Mouse (Mus musculus) large intestine, adult 2 months (tissue): Measurements from ENCODE around the gene Gli3. TPM values are rescaled to one million over a fixed set of nuclear protein-coding genes. Genes with fewer than 3 reads are reported as not detected.

Experiments used
- DNase-seq: peaks from one replicate; pipeline ENCODE4 v3.0.0-alpha.2; 2012; ENCODE audit warnings: low read depth, low spot score
- WGBS: fragments of 180-500 bp; shearing (Covaris S2); methylation state at CpG from one replicate; pipeline ENCODE4 v1.1.7; 2018; 5-methylcytosine and 5-hydroxymethylcytosine counted together
- polyA plus RNA-seq: library from polyadenylated mRNA; depleted of rRNA; stranded (reverse); fragments of >200 nt; gene quantifications from 2 replicates; pipeline ENCODE4 v1.2.3, GENCODE M21; 2012

Gene Gli3
- polyA plus RNA-seq, 1 experiment: 0.78 TPM

- DNase-seq: no peak
- WGBS: 70% methylated on average over 14 of the region's 14 CpGs
Observed at GRCm38 (mm10) chr13:15486033-15486891, 23.2 kb downstream of the Gli3 start.

DNA sequence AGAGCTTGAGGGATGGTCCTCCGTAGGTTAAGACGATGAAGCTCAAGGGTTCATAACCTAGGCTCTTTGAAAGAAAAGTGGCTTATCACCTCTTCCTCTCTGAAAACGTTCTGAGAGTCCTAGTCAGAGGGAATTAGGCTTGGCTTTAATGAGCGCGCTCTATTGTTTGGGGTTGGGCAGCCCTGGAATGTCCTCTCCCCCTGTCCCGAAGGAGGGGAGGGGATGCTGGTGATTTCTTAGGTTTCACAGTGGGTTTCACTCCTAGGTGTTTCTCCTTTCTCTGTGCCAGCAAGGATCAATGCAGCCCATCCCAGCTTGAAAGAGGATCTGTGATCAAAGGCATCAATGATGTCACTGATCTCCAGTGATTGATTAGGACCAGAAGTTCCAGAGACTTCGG is 24.3 kb downstream of the Gli3 start:
- WGBS: 55% methylated on average over 7 of the region's 7 CpGs
- no peak for DNase-seq

- WGBS: 83% methylated on average over 1 of the region's 1 CpGs
- DNase-seq: no peak
Observed at GRCm38 (mm10) chr13:15488065-15488464, 25.0 kb downstream of the Gli3 start.

- WGBS: 82% methylated on average over 4 of the region's 4 CpGs
- no peak for DNase-seq
Observed at GRCm38 (mm10) chr13:15495820-15496219, 32.8 kb downstream of the Gli3 start.

GRCm38 (mm10) chr13:15498338-15498737 is 35.3 kb downstream of the Gli3 start:
- WGBS: 66% methylated on average over 4 of the region's 4 CpGs
- DNase-seq: no peak

DNA sequence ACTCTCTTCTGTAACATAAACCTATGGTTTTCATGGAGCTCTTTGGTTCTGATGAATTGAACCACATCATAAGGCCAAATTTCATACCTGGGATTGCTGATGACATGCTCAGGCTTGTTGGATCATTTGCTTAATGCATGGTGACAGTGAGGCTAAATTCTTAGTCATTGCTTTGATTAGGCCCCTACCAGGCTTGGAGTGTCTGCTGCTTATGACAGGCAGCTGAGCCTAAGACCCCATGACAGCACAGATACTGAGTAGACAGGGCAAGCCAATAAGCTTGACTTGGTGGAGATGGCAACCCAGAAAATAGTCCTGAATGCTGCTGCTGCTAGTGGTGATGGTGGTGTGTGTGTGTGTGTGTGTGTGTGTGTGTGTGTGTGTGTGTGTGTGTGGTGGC is 47.9 kb downstream of the Gli3 start:
- no peak for DNase-seq

DNA sequence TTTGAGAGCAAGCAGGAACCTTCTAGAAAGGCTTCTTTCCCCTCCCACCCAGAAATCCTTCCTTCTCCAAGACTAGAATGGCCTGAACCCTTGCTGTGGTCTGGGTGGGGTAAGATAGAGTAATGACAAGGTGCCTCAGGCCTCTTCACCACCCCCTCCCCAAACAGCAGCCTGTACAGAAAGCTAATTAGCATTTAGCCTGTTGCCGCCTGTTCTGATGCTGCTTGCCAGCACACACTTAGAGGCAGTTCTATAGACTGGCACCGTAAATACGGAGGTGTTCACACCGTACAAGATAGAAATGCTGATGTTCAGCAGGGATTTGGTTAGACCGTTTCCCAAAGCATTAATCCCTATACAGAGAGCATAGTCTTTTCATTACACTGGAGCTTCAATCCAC is 50.1 kb downstream of the Gli3 start:
- no peak for DNase-seq
- WGBS: 93% methylated on average over 5 of the region's 5 CpGs

DNA sequence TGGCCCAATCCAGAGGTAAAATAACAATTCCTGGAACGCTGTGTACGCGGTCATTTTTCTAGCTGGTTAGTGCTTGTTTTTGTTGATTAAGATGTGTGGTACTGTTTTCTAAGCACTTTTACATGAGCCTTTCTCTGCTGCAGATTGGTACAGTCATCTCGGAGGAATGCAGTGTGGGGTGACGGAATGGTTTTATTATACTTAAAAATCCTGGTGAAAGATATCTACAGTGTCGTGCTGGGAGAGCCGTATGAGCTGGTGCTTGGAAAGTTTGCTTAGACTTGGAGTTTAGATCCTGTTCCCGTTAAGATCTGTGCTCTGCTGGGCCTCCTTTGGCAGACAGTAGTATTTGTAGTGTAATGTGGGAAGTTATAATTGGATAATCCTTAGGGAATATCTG is 51.0 kb downstream of the Gli3 start:
- WGBS: 52% methylated on average over 8 of the region's 8 CpGs
- DNase-seq: no peak

DNA sequence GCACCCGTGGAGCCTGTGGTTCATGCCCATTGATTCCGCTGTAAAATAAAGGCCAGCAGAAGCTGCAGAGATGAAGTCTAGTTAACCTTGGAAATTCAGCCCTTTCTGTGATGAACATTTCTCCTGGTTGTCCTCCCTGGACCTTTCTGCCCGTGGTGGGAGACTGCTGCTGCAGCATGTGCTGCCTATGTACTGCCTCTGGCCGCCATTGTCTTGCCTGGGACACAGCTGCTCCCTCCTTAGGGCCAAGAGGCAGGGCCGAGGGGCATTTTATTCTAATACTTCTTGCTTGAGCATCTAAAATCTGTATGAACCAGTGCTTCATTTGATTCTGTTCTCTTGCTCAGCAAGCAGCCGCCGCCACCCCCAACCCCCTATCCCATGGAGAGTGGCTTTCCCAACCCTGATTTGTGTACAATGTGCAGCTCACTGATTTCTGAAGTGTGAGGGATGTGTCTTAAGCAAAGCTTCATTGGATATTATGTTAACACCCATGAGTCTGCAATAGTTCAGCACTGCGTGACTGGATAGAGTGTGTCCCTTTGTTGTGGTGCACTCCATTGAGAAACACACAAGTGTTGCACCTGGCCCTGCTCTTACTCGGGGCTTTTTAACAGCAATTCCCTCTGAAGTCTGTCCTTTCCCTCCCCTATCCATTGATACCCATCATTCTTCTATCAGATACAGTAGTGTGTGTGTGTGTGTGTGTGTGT is 54.2 kb downstream of the Gli3 start:
- WGBS: 80% methylated on average over 9 of the region's 9 CpGs
- no peak for DNase-seq

DNA sequence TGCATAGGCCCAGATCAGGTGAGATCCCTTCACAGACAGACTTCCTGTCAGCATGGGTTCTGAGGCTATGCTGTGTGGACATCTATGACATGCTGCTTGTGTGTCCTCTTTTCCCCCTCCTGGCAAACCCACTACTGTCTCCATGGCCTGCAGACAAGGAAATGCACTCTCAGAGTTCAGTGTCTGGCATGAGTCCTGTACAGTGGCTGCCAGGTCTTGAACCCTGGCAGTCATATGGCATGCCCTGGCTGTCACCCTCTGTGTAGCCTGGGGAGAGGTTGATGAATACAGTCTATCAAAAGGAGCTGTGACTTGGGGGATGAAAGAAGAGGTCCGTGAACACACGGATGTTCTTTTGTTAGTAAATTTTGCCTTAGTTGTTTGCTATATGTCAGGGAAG is 57.3 kb downstream of the Gli3 start:
- DNase-seq: no peak
- WGBS: 70% methylated on average over 2 of the region's 2 CpGs

DNA sequence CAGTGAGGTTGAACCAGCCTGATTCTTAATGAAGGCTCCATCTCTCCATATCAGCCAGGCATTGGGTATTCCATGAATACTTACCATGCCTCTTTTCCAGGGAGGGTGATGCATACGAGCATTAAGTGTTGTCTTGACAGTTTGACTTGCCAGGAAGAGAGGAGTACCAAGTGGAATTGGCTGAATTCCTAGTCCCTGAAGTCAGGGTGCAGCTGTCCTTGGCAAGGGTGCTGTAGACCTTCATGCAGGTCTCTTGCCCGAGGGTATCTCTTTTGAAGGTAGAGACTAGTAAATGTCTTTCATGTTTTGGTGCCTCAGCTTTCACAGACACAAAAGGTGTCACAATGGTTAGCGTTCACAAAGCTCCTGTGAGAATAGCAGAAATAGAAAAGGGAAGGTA is 59.1 kb downstream of the Gli3 start:
- 71% methylated on average over 3 of the region's 3 CpGs for WGBS
- no peak for DNase-seq

DNA sequence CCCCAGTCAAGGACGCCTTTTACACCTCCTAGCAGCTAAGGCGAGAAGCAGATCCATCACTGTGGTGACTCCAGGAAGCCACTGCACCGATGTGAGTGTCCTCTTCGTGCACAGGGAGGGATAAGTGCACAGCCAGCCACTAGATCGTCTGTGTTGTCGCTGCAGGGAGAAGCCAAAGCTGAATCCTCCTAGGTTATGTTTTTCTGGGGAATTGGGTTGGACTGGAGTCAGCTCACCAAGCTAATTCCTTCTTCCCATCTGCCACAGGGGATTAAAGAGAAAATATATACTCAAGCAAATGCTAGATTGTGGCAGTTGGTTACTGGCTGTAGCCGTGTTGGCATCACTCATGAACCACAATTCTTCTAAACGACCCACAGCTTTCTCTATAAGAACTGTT is 61.2 kb downstream of the Gli3 start:
- WGBS: 76% methylated on average over 8 of the region's 8 CpGs
- no peak for DNase-seq

DNA sequence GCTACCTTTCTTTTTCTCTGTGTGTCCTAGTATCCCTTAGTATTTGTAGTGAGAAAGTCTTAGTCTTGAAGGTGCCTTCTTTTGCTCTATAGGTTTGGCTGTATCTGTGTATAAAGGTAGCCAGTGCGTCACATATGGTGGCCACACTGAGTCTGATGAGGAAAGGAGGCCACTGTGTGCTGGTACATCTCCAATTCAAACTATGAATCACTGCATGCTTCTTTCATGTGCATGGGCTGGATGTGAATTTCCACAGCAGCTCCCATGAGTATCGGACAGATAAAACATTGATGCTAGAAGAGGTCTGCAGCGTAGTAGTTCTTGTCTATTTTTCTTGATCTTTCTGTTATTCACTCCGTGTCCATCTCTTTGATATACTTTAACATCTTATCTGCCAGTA is 63.7 kb downstream of the Gli3 start:
- DNase-seq: no peak
- 93% methylated on average over 4 of the region's 4 CpGs for WGBS

- DNase-seq: no peak
- WGBS: 67% methylated on average over 3 of the region's 3 CpGs
Observed at GRCm38 (mm10) chr13:15531568-15531967, 68.5 kb downstream of the Gli3 start.

DNA sequence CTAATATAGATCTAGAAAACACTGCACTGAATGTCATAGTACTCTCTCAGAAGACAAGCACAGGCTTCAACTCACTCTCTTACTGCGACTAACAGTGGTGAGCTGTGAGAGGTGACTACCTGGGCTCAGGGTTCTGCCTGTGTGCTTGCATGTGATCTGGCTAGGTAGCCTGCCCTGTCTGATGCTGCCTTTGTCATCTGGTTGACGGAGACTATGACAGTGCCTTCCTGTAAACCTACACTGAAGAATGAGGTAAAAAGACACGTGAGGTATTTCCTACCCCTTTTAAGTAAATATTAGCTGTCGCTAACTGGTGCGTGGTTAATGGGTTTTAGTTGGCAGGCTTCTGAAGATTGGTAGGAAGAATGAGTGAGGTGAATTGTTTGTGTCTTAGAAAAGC is 74.2 kb downstream of the Gli3 start:
- DNase-seq: no peak
- 29% methylated on average over 5 of the region's 5 CpGs for WGBS

DNA sequence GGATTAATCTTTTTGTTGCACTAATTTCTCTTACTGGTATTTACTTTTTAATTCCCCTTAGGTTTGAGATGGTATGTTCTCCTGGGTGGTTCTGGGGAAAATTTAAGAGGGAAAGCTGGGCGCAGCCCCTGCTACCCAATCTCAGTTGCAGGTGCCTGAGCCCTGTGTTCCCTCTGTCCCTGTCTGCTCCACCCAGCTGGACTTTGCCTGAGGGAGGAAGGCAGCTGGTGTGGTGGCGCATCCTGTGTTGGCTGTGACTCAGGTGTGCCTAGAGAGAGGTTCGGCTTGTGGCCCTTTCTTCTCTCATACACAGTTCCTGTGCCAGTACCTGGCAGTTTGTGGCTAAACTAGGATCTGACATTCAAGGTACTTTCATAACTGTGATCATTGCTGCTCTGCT is 74.6 kb downstream of the Gli3 start:
- 30% methylated on average over 3 of the region's 3 CpGs for WGBS
- DNase-seq: peak; percentile 31

- DNase-seq: no peak
- WGBS: 40% methylated on average over 2 of the region's 2 CpGs
Observed at GRCm38 (mm10) chr13:15538389-15538788, 75.4 kb downstream of the Gli3 start.

DNA sequence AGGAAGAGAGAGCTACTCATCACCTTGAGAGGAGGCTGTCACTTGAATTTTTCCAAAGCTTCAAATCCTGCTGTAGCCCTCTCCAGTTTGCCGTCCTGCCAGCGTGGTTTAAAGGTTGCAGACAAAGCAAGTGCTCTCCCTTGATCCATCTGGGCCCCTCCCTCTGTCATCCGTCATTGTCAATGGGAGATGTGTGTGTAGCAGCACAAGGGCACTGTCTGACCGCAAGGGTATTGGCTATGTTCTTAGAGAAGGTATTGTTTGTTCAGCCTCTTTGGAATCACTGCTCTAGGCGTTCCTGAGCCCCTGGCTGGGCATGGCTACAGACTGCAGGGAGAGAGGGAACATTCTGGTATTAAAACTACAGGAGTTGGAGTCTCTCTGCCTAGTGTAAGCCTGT is 79.0 kb downstream of the Gli3 start:
- 58% methylated on average over 5 of the region's 5 CpGs for WGBS
- no peak for DNase-seq

DNA sequence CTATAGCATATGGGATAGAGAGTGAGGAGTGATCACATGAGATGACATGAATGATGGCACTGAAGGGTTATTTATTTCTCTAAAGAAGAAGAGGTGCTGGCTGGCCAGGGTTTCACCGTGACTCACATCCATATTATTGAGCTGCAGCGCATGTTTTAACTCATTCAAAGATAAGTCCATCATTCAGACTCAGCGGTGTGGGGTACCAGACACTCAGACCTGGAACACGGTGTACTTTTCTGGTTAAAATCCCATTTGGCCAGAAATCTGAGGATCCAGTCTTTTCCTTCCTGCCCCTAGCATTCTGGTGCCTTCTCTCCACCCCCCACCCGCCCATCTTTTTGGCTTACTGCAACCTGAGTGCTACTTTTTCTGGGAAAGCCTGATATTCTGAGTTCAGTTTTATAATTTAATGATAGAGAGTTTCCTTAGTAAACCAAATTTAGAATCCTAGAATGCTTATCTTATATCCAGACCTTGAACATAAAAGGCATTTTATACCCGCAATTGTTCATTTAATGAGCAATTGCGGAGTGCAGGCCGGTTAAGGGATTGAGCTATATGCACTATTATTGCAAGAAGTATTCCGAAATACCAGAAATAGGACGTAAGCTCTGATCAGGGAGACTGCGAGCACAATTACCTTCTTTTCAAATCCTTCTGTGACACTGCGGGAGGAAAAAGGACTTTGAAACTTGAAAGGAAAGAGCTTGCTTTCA is 80.3 kb downstream of the Gli3 start:
- 69% methylated on average over 12 of the region's 12 CpGs for WGBS
- DNase-seq: no peak

DNA sequence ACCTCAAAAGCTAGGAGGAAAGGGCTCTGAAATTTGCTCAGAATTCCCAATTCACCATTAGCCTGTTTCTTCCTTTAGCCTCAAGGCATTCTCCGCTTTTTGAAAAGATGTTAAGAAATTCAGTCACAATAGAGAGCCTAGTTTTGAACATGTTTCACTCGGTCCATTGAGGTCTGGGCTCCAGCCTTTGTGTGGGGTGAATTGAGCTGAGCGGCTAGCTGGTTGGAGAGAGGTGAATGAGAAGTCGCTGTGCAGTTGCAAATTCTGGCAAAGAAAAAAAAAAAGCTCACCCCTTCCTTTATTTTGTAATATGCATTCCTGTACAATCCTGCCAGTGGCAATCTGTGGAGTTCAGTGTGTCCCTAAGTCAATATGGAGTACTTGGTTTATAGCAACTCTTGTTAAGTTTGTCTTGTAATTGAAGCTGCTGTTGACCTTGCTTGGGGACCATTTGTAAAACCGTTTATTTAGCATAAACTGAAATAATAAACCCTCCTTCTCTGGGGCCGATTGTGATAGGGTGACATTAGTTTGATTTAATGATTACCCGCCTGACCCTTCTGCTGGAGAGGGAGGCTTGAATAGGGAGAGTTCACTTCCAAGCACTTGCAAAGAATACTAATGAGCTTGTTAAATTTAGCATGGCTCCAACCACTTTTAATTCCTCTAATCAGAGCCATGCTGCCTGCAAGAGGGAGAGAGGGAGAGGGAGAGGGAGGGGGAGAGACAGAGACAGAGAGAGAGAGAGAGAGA is 81.0 kb downstream of the Gli3 start:
- 44% methylated on average over 7 of the region's 7 CpGs for WGBS
- no peak for DNase-seq
